Mouse (Mus musculus) midbrain, embryonic 14.5 days (tissue): ENCODE measurements around the gene Cblb. TPM values are rescaled to one million over a fixed set of nuclear protein-coding genes. Genes with fewer than 3 reads are reported as not detected.
A peak's percentile ranks its signal among the peaks of the same experiment; 100 is the strongest.

Experiments used
- ATAC-seq: fragments of 200-750 bp; cut with Nextera tagmentation; 2 replicates; pipeline ENCODE4 v1.8.0; 2017; ENCODE audit warnings: moderate number of reproducible peaks, moderate library complexity; ENCODE audit not compliant: low FRiP score, low TSS enrichment
- DNase-seq: peaks from one replicate; pipeline ENCODE4 v3.0.0-alpha.2; 2015
- H3K27ac ChIP-seq: fragments of 300-500 bp; sonication (generic); replicated peaks from 2 replicates; pipeline ENCODE4 v1.5.1; 2014; ENCODE audit warnings: mild to moderate bottlenecking, low read depth, low read length, moderate library complexity
- H3K27me3 ChIP-seq: fragments of 300-500 bp; sonication (generic); 2 replicates; pipeline ENCODE4 v1.6.1; 2014; ENCODE audit warnings: low read length, control low read depth, mixed read lengths; ENCODE audit not compliant: control insufficient read depth, insufficient read depth
- H3K36me3 ChIP-seq: fragments of 300-500 bp; sonication (generic); 2 replicates; pipeline ENCODE4 v1.6.1; 2014; ENCODE audit warnings: low read length, control low read depth; ENCODE audit not compliant: control insufficient read depth, insufficient read depth
- H3K4me1 ChIP-seq: fragments of 300-500 bp; sonication (generic); 2 replicates; pipeline ENCODE4 v1.6.1; 2014; ENCODE audit warnings: mild to moderate bottlenecking, antibody characterized with exemption, low read length, control low read depth; ENCODE audit not compliant: control insufficient read depth, insufficient read depth
- H3K4me2 ChIP-seq: fragments of 300-500 bp; sonication (generic); 2 replicates; pipeline ENCODE4 v1.6.1; 2014; ENCODE audit warnings: mild to moderate bottlenecking, low read length, moderate library complexity
- H3K4me3 ChIP-seq: fragments of 300-500 bp; sonication (generic); replicated peaks from 2 replicates; pipeline ENCODE4 v1.5.1; 2014; ENCODE audit warnings: low read depth, low read length
- H3K9ac ChIP-seq: fragments of 300-500 bp; sonication (generic); replicated peaks from 2 replicates; pipeline ENCODE4 v1.6.1; 2014; ENCODE audit warnings: mild to moderate bottlenecking, low read length, moderate library complexity
- H3K9me3 ChIP-seq: fragments of 300-500 bp; sonication (generic); 2 replicates; pipeline ENCODE4 v1.6.1; 2016; ENCODE audit warnings: low read length, control low read depth, mixed read lengths; ENCODE audit not compliant: control insufficient read depth
- WGBS: fragments of 180-500 bp; shearing (Covaris S2); extraction: QIAGEN DNeasy Blood & Tissue Kit; methylation state at CpG from one replicate; pipeline ENCODE4 v1.1.7; 2014; 5-methylcytosine and 5-hydroxymethylcytosine counted together
- polyA plus RNA-seq: library from polyadenylated mRNA; unstranded; fragments of >200 nt; fragmentation: Nextera tagmentation; extraction: Ambion mirVana; gene quantifications from 2 replicates; pipeline ENCODE4 v1.2.1, GENCODE M21; 2014

The Cblb gene
- polyA plus RNA-seq, 1 experiment from 2014 or later = 19.4 TPM

GRCm38 (mm10) chr16:52194040-52194439, 163.0 kb downstream of the Cblb start:
- ATAC-seq (no peak), DNase-seq (no peak)
- H3K27ac ChIP-seq = no peak overlapping the region
- H3K4me3 ChIP-seq = no peak overlapping the region
- H3K9ac ChIP-seq = no peak overlapping the region
- H3K9me3 ChIP-seq = no peaks in the 10 kb centered on the region
- no peaks in the 10 kb centered on the region for H3K4me1 ChIP-seq
- no peaks in the 10 kb centered on the region for H3K27me3 ChIP-seq
- H3K36me3 ChIP-seq = peaks cover 35% of the 10 kb centered on the region
- no peak overlapping the region for H3K4me2 ChIP-seq
- 92% methylated on average over 5 of the region's 5 CpGs for WGBS

- Histone ChIP-seq H3K27me3 (no peaks in the 10 kb centered on the region), H3K4me1 (no peaks in the 10 kb centered on the region), H3K4me2 (no peak overlapping the region), H3K9me3 (no peaks in the 10 kb centered on the region), H3K36me3 (peaks cover 29% of the 10 kb centered on the region), H3K4me3 (no peak overlapping the region), H3K9ac (no peak overlapping the region), H3K27ac (no peak overlapping the region)
- ATAC-seq = no peak
- no peak for DNase-seq
- 94% methylated on average over 3 of the region's 3 CpGs for WGBS
These were observed 163.8 kb downstream of the Cblb start for GRCm38 (mm10) chr16:52194866-52195265.

GRCm38 (mm10) chr16:52200107-52200506, 169.1 kb downstream of the Cblb start:
- DNase-seq (no peak), ATAC-seq (no peak)
- Histone ChIP-seq H3K36me3 (peaks cover 14% of the 10 kb centered on the region), H3K4me2 (no peak overlapping the region), H3K4me1 (no peaks in the 10 kb centered on the region), H3K9me3 (no peaks in the 10 kb centered on the region), H3K9ac (no peak overlapping the region), H3K27ac (no peak overlapping the region), H3K4me3 (no peak overlapping the region), H3K27me3 (no peaks in the 10 kb centered on the region)
- 94% methylated on average over 7 of the region's 7 CpGs for WGBS

GRCm38 (mm10) chr16:52210844-52211606, 180.0 kb downstream of the Cblb start:
- no peak overlapping the region for H3K9ac ChIP-seq
- 90% methylated on average over 8 of the region's 8 CpGs for WGBS
- H3K4me2 ChIP-seq = no peak overlapping the region
- no peaks in the 10 kb centered on the region for H3K27me3 ChIP-seq
- H3K4me1 ChIP-seq = no peaks in the 10 kb centered on the region
- no peak overlapping the region for H3K4me3 ChIP-seq
- no peaks in the 10 kb centered on the region for H3K9me3 ChIP-seq
- H3K36me3 ChIP-seq = 0 out of 2 replicates have a peak, but pooled peaks cover 3% of the 10 kb centered on the region
- H3K27ac ChIP-seq = no peak overlapping the region
- ATAC-seq (no peak), DNase-seq (no peak)

GRCm38 (mm10) chr16:52219069-52219468, 188.0 kb downstream of the Cblb start:
- 20% methylated on average over 2 of the region's 2 CpGs for WGBS
- H3K9me3 ChIP-seq = no peaks in the 10 kb centered on the region
- H3K9ac ChIP-seq = no peak overlapping the region
- no peaks in the 10 kb centered on the region for H3K27me3 ChIP-seq
- DNase-seq (peak; percentile 46), ATAC-seq (no peak)
- H3K4me1 ChIP-seq = no peaks in the 10 kb centered on the region
- no peak overlapping the region for H3K4me2 ChIP-seq
- H3K4me3 ChIP-seq = no peak overlapping the region
- no peak overlapping the region for H3K27ac ChIP-seq
- no peaks in the 10 kb centered on the region for H3K36me3 ChIP-seq

GRCm38 (mm10) chr16:52222896-52223295, 191.9 kb downstream of the Cblb start:
- no peak for ATAC-seq
- no peaks in the 10 kb centered on the region for H3K27me3 ChIP-seq
- no peaks in the 10 kb centered on the region for H3K9me3 ChIP-seq
- H3K4me2 ChIP-seq = no peak overlapping the region
- no peaks in the 10 kb centered on the region for H3K4me1 ChIP-seq
- WGBS = 89% methylated on average over 4 of the region's 4 CpGs
- no peak overlapping the region for H3K27ac ChIP-seq
- DNase-seq = no peak
- H3K36me3 ChIP-seq = no peaks in the 10 kb centered on the region
- H3K9ac ChIP-seq = no peak overlapping the region
- no peak overlapping the region for H3K4me3 ChIP-seq

- H3K4me2 ChIP-seq = no peak overlapping the region
- no peak overlapping the region for H3K9ac ChIP-seq
- DNase-seq = no peak
- no peak overlapping the region for H3K27ac ChIP-seq
- no peaks in the 10 kb centered on the region for H3K9me3 ChIP-seq
- 71% methylated on average over 7 of the region's 7 CpGs for WGBS
- no peak overlapping the region for H3K4me3 ChIP-seq
- no peaks in the 10 kb centered on the region for H3K27me3 ChIP-seq
- ATAC-seq = no peak
- no peaks in the 10 kb centered on the region for H3K36me3 ChIP-seq
- no peaks in the 10 kb centered on the region for H3K4me1 ChIP-seq
These were observed 198.4 kb downstream of the Cblb start for GRCm38 (mm10) chr16:52229446-52229845.

- H3K4me3 ChIP-seq = no peak overlapping the region
- no peaks in the 10 kb centered on the region for H3K4me1 ChIP-seq
- H3K4me2 ChIP-seq = no peak overlapping the region
- H3K27me3 ChIP-seq = no peaks in the 10 kb centered on the region
- H3K9ac ChIP-seq = no peak overlapping the region
- ATAC-seq = no peak
- H3K36me3 ChIP-seq = no peaks in the 10 kb centered on the region
- DNase-seq = no peak
- no peaks in the 10 kb centered on the region for H3K9me3 ChIP-seq
- 58% methylated on average over 2 of the region's 2 CpGs for WGBS
- no peak overlapping the region for H3K27ac ChIP-seq
These were observed 198.9 kb downstream of the Cblb start for GRCm38 (mm10) chr16:52229930-52230329.

GRCm38 (mm10) chr16:52242144-52242543, 211.1 kb downstream of the Cblb start:
- Histone ChIP-seq H3K4me2 (no peak overlapping the region), H3K27ac (no peak overlapping the region), H3K9ac (no peak overlapping the region), H3K27me3 (no peaks in the 10 kb centered on the region), H3K4me1 (no peaks in the 10 kb centered on the region), H3K4me3 (no peak overlapping the region), H3K9me3 (no peaks in the 10 kb centered on the region), H3K36me3 (no peaks in the 10 kb centered on the region)
- DNase-seq (no peak), ATAC-seq (no peak)
- WGBS = 87% methylated on average over 2 of the region's 2 CpGs
